Comparison of ENCODE assay signal across 8 mouse cellular contexts in genomic region chr6:50456706-50457105, GRCm38 (mm10). TPM values are rescaled to one million over a fixed set of nuclear protein-coding genes. Genes with fewer than 3 reads are reported as not detected.
A peak's percentile ranks its signal among the peaks of the same experiment; 100 is the strongest.
DNase-seq lines count a peak whose midpoint lies in the region; ATAC-seq and TF ChIP-seq lines count a peak whose summit lies in the region.

No protein-coding gene starts in this region.

- ATAC-seq in lung, embryonic 15.5 days (ENCODE audit: borderline replicate concordance, extremely low read depth, low FRiP score, low TSS enrichment), result no peak

- 54% methylated on average over 14 of the region's 14 CpGs for WGBS in lung, embryonic 15.5 days
- 72% methylated on average over 14 of the region's 14 CpGs for WGBS in limb, embryonic 10.5 days
- WGBS in small intestine, adult 2 months, result 48% methylated on average over 14 of the region's 14 CpGs

- no peak overlapping the region for H3K4me3 ChIP-seq in lung, embryonic 15.5 days
- peak overlapping the region; percentile 76 for H3K4me3 ChIP-seq in limb, embryonic 10.5 days
- no peak overlapping the region for H3K4me3 ChIP-seq in small intestine, adult 2 months (ENCODE audit: low read depth, low read length)

- TF ChIP-seq POLR2A in small intestine, adult 2 months (IDR thresholded peaks at IDR 0.05; ENCODE audit: low read depth, low read length), result no peak

- H3K4me2 ChIP-seq in lung, embryonic 15.5 days, result peak overlapping the region; percentile 95

- no peaks in the 10 kb centered on the region for H3K9me3 ChIP-seq in lung, embryonic 15.5 days
- H3K9me3 ChIP-seq in limb, embryonic 10.5 days (replicated peaks), result no peaks in the 10 kb centered on the region

- H3K4me1 ChIP-seq in lung, embryonic 15.5 days, result peaks cover 10% of the 10 kb centered on the region
- peaks cover 21% of the 10 kb centered on the region for H3K4me1 ChIP-seq in limb, embryonic 10.5 days
- H3K4me1 ChIP-seq in small intestine, adult 2 months (ENCODE audit: control insufficient read depth, insufficient read depth, insufficient read length, low read length), result peaks cover 25% of the 10 kb centered on the region

- no peak for DNase-seq in lung, postnatal 25 days (ENCODE audit: low spot score)
- peak; percentile 21 to 25 for DNase-seq in cerebellum, postnatal 36 days
- no peak for DNase-seq in limb, embryonic 10.5 days (ENCODE audit: low spot score)
- no peak for DNase-seq in layer of hippocampus, postnatal 14 days (ENCODE audit: low spot score in 2 of 2)
- DNase-seq in left cerebral cortex, adult 11 months (ENCODE audit: low spot score), result no peak
- no peak for DNase-seq in urinary bladder, postnatal 36 days (ENCODE audit: low spot score in 2 of 2)

- H3K27ac ChIP-seq in lung, embryonic 15.5 days, result no peak overlapping the region
- no peak overlapping the region for H3K27ac ChIP-seq in limb, embryonic 10.5 days
- H3K27ac ChIP-seq in small intestine, adult 2 months (ENCODE audit: insufficient read depth, low read depth, low read length), result peak overlapping the region; percentile 61

- H3K9ac ChIP-seq in lung, embryonic 15.5 days, result no peak overlapping the region

- H3K36me3 ChIP-seq in lung, embryonic 15.5 days, result no peaks in the 10 kb centered on the region
- no peaks in the 10 kb centered on the region for H3K36me3 ChIP-seq in limb, embryonic 10.5 days
- H3K36me3 ChIP-seq in small intestine, adult 2 months (ENCODE audit: control insufficient read depth, insufficient read depth, low read length), result no peaks in the 10 kb centered on the region

- H3K27me3 ChIP-seq in lung, embryonic 15.5 days, result peaks cover 8% of the 10 kb centered on the region; the same call in 1 of the 2 replicates
- peaks cover 19% of the 10 kb centered on the region for H3K27me3 ChIP-seq in limb, embryonic 10.5 days (ENCODE audit: low read depth, poor library complexity, severe bottlenecking)
- no peaks in the 10 kb centered on the region for H3K27me3 ChIP-seq in small intestine, adult 2 months (ENCODE audit: control insufficient read depth, insufficient read depth, low read length)

- TF ChIP-seq CTCF in small intestine, adult 2 months (IDR thresholded peaks at IDR 0.05; ENCODE audit: extremely low read depth, insufficient read length, insufficient replicate concordance, low read depth, low read length), result no peak

RNA-seq across cellular contexts. Expression of gene Osbpl3, which starts 0.7 kb away (rescaled TPM):
- polyA plus RNA-seq in lung, embryonic 15.5 days (2015; fragmentation: Nextera tagmentation; extraction: Ambion mirVana), result 4.5 and 5.0 TPM in 2 replicates
- polyA plus RNA-seq in limb, embryonic 10.5 days (2016; fragmentation: Nextera tagmentation; extraction: Ambion mirVana), result 4.5 and 7.0 TPM in 2 replicates
- polyA plus RNA-seq in small intestine, adult 2 months (2012; rRNA removed), result 6.8 and 13.9 TPM in 2 replicates
- total RNA-seq in layer of hippocampus, postnatal 14 days (2021), result 10 to 100 TPM; 14.3 to 15.2 TPM

Comparison
In these comparisons a context has a peak if more than half of its experiments do, and no peak if none do; other contexts are left out.
1. DNase-seq: peak in cerebellum, postnatal 36 days (2 of 2); none in lung, postnatal 25 days (single experiment), limb, embryonic 10.5 days (single experiment), layer of hippocampus, postnatal 14 days (0 of 2), left cerebral cortex, adult 11 months (single experiment) and urinary bladder, postnatal 36 days (0 of 2).